Mouse (Mus musculus) heart, adult 9 months (tissue): Measurements from ENCODE around the gene Rpl15.
"Not testable (repeated sequence)": the region's sequence is repeated elsewhere in the genome, so short reads cannot be mapped to it uniquely, and the experiment has no call there.

Source experiments
- DNase-seq, 2 experiments: peaks; one replicate each; pipeline ENCODE4 v3.0.0; 2022; ENCODE audit warnings: low spot score in 2 of 2

Gene Rpl15

DNA sequence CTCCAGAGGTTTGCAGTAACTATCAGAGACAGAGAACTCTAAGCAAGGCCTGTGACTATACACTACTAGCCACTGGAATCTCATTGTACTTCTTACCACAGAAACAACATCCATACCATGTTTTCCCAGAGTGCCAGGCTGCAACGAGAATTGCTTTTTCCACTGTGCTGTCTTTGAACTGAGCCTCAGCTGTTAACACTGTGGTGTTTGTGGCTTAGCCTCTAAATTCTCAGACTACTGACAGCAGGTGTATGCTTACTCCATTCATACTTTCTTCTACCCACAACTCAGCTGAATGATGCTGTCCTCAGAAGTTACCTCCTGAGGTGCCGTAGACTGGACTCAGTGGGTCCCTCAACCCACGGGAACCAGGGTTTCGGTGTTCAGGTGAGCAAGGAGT, 29.4 kb downstream of the Rpl15 start:
- no peak for DNase-seq

DNA sequence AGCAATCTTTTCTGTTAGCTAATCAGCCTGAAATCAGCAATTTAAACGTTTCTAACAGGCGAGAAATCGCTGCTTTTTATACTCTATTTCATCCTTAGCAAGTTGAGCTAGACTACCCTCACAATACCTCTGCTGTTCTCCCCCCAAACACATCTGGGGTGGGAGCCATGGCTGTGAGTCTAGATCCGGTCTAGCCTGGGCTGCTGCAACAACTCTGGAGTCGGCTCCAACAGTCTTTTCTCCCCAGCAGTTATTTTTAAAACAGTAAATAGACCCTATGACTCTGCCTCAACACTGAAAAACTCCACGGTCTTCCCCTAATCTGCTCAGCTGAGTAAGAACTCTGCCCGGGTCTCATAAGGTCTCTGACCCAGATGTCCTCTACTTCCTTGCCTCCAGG, 31.1 kb downstream of the Rpl15 start:
- DNase-seq = no peak

DNA sequence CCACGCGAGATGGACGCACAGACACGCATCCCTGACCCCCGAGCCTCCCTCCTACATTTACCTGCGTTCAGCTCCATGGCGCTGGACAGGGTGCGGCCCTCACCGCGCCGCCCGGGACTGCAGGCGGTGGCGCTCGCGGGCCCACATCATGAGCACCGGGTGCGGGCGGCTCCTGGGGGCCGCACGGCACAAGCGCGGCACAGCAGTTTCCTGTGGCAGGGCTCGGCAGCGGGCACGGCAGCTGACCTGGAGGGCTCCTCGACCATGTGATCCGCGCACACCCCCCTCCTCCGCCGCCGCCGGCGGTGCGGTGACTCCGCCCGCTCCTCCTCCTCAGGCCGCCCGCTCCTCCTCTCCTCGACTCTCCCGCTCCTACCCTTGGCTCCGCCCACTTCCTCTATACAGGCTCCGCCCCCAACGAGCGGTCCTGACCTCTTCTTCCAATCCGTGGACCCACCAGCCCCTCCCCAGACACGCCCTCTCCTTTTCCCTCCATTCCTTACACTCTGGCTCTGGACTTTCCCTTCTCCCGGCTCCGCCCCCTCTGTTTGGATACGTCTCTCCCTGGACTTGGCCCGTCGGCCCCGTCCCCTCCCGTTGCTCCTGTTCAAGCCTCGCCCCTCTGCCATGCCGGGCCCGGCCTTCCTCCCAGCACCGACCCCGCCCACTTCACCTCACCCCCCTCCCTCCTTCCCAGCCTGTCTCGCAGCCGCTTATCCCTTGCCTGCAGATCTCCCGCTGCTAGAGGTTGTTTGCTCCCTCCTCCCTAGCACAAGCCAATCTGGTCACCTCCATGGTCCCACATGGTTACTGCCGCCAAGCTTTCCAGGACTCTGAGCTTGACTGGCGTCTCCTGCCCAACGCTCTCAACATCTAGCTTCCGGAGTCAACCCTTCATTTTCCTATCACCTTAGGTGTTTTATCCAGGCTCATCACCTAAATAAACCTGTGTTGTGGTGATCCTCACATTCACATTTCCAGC, 32.1 kb downstream of the Rpl15 start, which contains the start of gene Nr1d2:
Gene Nr1d2, minus strand, starts transcription at position 378 of the 982 bp plus-strand sequence.
- peak; percentile 100 for DNase-seq

DNA sequence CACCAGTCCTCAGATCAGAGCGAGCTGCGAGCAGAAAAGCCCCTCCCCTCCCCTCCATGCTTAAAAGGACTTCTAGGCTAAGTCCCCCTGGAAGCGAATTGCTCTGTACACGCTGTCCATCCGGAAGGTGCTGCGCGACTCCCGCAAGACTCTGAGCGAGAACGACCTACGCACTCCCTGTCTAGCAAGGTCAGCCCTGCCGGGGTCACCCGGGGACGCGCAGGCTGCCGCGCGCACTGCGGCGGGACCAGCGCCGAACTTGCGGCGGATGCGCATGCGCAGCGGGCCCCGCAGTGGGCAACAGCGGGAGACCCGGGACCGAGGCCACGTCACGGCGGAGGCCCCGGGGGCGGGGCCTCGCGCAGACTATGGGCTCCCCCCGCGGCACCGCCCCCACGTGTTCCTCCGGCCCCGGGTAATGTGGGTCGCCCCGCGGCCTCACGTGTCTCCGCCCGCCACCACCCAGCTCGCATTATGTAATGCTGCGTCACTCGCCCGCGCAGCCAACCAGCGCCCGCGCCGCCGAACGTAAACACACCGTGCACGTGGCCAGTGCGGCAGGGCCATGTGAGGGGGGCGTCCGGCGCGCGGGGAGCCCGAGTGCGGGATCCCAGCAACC, 33.0 kb downstream of the Rpl15 start:
- peak; percentile 99 for DNase-seq

DNA sequence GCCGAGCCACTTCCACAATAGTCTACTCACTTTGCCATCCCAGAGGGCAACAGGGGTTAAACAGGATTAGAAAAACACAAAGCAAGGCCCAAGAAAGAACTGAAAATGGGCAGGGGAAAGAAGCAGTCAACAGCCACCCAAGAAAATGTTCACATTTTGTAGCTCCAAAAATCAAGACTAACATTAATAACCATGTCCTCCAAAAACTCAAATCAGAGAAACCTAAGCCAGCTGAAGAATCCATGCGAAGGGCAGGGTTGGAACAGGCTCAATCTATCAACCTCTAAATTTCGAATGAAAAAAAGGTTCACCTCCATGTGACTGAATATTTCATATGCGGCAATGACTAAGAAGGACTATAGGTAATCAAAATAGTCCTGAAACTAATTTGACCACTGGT, 33.8 kb downstream of the Rpl15 start:
- DNase-seq = no peak

DNA sequence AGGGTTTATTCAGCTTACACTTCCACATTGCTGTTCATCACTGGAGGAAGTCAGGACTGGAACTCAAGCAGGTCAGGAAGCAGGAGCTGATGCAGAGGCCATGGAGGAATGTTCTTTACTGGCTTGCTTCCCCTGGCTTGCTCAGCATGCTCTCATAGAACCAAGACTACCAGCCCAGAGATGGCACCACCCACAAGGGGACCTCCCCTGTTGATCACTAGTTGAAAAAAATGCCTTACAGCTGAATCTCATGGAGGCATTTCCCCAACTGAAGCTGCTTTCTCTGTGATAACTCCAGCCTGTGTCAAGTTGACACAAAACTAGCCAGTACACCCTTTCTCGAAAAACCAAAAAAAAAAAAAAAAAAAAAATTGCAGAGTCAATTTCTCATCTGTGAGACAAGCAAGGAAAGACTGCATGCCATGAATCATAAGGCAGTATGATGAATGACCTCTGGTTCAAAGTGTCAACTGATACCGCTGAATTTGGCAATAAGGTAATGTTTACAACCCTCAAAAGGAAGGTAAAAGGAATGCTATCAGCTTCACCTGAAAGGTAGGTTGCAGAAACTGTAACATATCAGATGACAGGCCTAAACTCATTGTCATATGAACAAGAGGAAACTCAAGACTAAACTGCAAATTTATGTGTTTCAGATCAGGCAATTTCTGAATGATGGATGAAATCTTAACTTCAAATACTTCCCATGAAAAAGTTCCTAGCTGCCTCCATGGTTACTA, 34.5 kb downstream of the Rpl15 start:
- DNase-seq = not testable (repeated sequence)

DNA sequence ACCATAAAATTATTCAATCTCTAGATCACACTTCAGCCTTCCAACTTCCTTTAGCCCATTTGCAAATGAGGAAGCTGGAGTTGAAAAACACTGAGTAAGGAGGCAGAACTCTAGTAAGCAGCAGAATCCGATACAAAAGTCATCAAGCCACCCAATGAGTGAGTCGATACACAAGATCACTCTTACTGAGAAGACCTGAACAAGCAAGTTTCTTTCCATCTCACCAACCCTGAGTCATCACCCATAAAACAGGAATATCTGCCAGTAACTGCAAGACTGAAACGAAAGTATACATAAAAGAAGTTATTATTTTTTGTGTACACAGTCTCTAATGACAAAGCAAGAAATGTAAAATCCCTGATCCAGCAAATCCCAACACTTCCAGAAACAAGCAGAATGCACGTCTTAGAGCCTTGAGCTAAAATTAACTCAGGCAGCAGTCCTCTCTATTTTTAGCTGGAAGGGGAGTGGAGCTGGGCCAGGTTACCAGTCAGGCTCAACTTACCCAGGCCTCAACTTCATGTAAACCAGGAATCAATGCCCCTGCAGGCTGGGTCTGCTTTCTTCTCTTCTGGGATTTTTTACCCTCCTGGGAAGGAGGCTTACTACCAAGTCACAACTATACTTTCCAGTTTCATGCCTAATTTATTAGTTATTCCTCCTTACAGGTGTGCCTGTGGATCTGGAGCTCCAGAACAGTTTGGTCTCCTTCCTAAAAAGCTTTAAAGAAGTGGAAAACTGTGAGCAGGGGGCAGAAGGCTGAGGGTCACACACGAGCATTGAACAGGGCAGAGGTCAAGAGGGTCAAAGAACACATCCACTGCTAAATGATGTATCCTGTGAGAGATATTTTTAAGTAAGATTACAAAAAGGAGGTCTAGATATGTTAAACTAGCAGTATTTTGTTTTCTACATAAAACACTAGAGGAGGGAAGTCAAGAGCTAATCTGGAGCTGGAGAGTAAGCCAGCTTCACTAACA, 36.9 kb downstream of the Rpl15 start:
- peak; percentile 42 to 56 for DNase-seq

DNA sequence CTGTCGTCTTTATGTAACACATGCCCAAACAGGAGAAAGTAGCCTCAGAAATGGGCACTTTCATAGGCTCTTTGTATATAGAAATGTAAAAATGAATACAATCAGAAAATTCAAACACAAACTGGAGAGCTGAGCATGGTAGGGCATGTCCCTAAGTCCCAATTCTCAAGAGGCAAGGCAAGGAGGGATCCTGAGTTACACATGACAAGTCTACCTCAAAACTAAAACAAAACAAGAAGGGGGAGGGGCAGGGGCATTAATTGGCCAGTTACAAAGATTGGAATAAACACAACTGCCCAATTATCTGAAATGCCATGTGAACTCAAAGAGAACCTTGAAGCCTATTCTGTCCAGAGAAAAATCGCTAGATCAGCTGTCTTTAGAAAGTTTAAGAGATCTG, 38.1 kb downstream of the Rpl15 start:
- no peak for DNase-seq

DNA sequence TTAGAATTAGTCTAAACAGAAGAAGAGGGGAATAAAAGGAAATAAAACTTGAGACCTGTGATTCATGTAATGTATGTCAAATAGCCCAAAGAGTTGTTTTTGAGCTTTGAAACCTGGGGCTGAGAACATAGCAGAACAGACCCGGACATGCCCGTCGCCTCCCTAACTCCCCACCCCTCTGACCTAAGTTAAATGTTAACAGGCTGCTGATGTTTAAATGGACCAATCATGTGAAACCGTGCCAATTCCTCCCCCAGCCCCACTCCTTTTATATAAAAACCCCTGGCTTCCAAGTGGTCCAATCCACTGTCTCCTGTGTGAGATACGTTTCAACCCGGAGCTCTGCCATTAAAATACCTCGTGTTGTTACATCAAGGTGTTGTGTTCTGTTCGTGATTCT, 39.3 kb downstream of the Rpl15 start:
- not testable (repeated sequence) for DNase-seq

DNA sequence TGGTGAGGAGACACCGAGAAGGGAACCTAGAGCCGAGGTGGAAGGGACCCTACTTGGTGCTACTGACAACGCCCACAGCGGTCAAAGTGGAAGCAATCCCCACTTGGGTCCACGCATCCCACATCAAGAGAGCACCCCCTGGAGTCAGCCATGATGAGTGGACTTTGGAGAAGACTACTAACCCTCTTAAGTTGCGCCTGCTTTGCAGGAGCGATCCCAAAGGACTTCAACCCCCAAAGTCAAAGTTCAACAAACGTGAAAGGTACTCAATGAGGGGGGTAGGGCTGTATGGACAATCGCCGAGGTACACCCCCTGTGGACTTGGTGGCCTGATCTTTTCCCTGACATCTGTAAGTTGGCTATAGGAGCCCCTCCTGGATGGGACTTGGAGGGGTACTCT, 41.4 kb downstream of the Rpl15 start:
- DNase-seq = not testable (repeated sequence)

DNA sequence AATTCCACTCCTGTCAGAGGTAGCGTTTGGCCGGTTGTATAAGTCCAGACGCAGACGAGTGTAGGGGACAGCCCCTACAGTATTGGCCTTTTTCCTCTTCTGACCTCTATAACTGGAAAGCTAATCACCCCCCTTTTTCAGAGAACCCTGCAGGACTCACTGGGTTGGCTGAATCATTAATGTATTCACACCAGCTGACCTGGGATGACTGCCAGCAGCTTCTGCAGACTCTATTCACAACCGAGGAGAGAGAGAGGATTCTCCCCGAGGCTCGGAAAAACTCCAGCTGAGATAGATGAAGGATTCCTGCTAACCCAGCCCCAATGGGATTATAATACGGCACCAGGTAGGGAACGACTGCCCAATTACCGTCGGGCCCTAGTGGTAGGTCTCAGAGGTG, 45.0 kb downstream of the Rpl15 start:
- not testable (repeated sequence) for DNase-seq

DNA sequence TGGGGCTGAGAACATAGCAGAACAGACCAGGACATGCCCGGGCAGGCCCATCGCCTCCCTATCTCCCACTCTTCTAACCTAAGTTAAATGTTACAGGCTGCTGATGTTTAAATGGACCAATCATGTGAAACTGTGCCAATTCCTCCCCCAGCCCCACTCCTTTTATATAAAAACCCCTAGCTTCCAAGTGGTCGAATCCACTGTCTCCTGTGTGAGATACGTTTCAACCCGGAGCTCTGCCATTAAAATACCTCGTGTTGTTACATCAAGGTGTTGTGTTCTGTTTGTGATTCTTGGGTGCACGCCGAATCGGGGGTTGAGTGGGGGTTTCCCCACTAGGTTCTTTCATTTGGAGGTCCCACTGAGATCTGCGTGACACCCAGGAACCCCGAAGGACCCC, 45.8 kb downstream of the Rpl15 start:
- DNase-seq = not testable (repeated sequence)

DNA sequence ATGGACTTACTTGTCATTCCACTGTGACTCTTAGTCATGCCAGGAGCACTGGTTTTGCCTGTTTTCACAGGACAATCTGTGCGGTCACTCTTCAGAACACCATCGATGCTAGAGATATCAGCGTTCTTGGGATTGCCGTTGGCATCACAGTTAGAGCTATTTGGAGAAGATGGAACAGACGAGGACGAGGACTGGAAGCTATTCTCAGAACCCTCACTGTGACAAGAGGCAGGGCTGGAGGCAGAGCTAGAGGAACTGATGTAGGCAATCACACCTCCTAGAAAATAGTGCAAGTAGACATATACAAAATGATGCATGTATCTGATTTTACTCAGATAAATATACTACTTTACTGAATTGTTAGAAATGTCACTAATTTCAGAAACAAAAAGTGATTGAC, 49.2 kb downstream of the Rpl15 start:
- DNase-seq = no peak
